Mouse (Mus musculus): ENCODE measurements at regions not wholly inside any gene's neighbourhood (a gene's known extent, or its start where the extent isn't known, plus 50 kb on each side); places are given as distances from the start of the nearest gene placed in this dataset.

DNA sequence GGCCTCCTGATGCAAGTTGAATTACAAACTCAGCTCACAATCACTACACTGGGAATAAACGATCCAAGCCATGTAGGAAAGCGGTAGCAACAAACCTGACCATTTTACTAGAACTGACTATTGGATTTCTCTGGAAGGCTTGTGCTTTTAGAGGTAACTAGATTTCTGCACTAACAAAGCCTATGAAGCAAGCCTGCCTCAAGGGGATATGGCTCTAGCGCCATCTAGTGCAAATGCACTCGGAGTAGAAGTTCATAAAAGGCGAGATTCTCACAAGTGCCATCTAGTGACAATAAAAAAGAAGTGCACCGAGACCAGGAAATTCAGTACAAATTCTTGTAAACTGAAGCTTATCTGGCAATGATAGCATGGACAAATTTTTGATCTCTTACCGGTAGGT lies 364.9 kb upstream of the Fmr1 start:
- H3K36me3 ChIP-seq = no peaks in the 10 kb centered on the region
- H3K9ac ChIP-seq (replicated peaks) = no peak overlapping the region
- H3K9me3 ChIP-seq = no peaks in the 10 kb centered on the region
- ATAC-seq (replicated peaks) = peak; percentile 89
- no peaks in the 10 kb centered on the region for H3K4me1 ChIP-seq
- H3K27ac ChIP-seq (replicated peaks) = no peak overlapping the region
- H3K27me3 ChIP-seq = no peaks in the 10 kb centered on the region
- WGBS = 21% methylated on average over 7 of the region's 7 CpGs
- no peak overlapping the region for H3K4me3 ChIP-seq
- no peak overlapping the region for H3K4me2 ChIP-seq (replicated peaks)

Measured in forebrain, embryonic 15.5 days (tissue).